ENCODE assay signal across 39 mouse cellular contexts in genomic region chr6:128945564-128945963, GRCm38 (mm10). TPM values are rescaled to one million over a fixed set of nuclear protein-coding genes. Genes with fewer than 3 reads are reported as not detected.
"Had no signal": no experiment of that assay in that cellular context is flagged by ENCODE, and none has a peak within 500 bp of the region (broad histone marks: within the 10 kb centered on the region; RNA-seq: fewer than 3 reads in every experiment).

No protein-coding gene starts in this region.

- H3K4me1 ChIP-seq: heart, embryonic 13.5 days; heart, embryonic 15.5 days; intestine, embryonic 15.5 days; limb, embryonic 13.5 days; limb, embryonic 15.5 days; liver, embryonic 12.5 days had no signal

- H3K4me2 ChIP-seq: heart, embryonic 11.5 days; heart, embryonic 13.5 days; heart, embryonic 15.5 days; hindbrain, embryonic 14.5 days; intestine, embryonic 15.5 days; limb, embryonic 13.5 days; limb, embryonic 15.5 days; liver, embryonic 12.5 days had no signal

- H3K27me3 ChIP-seq: heart, embryonic 13.5 days; heart, embryonic 15.5 days; intestine, embryonic 15.5 days; limb, embryonic 13.5 days; limb, embryonic 15.5 days; liver, embryonic 12.5 days had no signal

- H3K36me3 ChIP-seq: heart, embryonic 13.5 days; heart, embryonic 15.5 days; intestine, embryonic 15.5 days; limb, embryonic 13.5 days; limb, embryonic 15.5 days; liver, embryonic 12.5 days had no signal

- H3K9ac ChIP-seq: heart, embryonic 13.5 days; heart, embryonic 15.5 days; hindbrain, embryonic 14.5 days; intestine, embryonic 15.5 days; limb, embryonic 13.5 days; limb, embryonic 15.5 days; liver, embryonic 12.5 days; liver, embryonic 14.5 days had no signal

- H3K4me3 ChIP-seq: heart, adult 2 months; heart, embryonic 13.5 days; heart, embryonic 15.5 days; intestine, embryonic 15.5 days; layer of hippocampus, adult 2 months; left cerebral cortex, adult 2 months; limb, embryonic 13.5 days; limb, embryonic 15.5 days; liver, embryonic 12.5 days had no signal

- H3K27ac ChIP-seq: heart, adult 2 months; heart, embryonic 13.5 days; heart, embryonic 15.5 days; hindbrain, embryonic 14.5 days; intestine, embryonic 15.5 days; layer of hippocampus, adult 2 months; left cerebral cortex, adult 2 months; limb, embryonic 13.5 days; limb, embryonic 15.5 days; liver, embryonic 12.5 days; liver, embryonic 14.5 days had no signal

- DNase-seq: gastrocnemius, postnatal 10 days; gastrocnemius, postnatal 25 days; heart, adult 11 months; heart, adult 2 months; heart, postnatal 14 days; heart, postnatal 36 days; kidney, adult 18-20 months; kidney, adult 8-10 months; kidney, postnatal 10 days; kidney, postnatal 25 days; kidney, postnatal 4 days; layer of hippocampus, adult 9-11 months; layer of hippocampus, postnatal 36 days; left cerebral cortex, postnatal 4 days had no signal

- ATAC-seq: hindbrain, embryonic 16.5 days; inflammation-experienced regulatory T-cells, adult 6 months; intestine, embryonic 15.5 days; intestine, postnatal 0 days; liver, embryonic 12.5 days had no signal

- H3K9me3 ChIP-seq: heart, embryonic 15.5 days; intestine, embryonic 15.5 days; limb, embryonic 15.5 days had no signal

RNA-seq across cellular contexts. Expression of gene Clec2g, which starts 11.4 kb away (rescaled TPM):
- total RNA-seq: hematopoietic stem cell, adult 5-6 weeks; layer of hippocampus, postnatal 14 days; left cerebral cortex, postnatal 10 days; left cerebral cortex, postnatal 25 days; left cerebral cortex, postnatal 4 days; liver, adult 2 months had no signal
- polyA plus RNA-seq: heart, adult 2 months; heart, embryonic 11.5 days; heart, embryonic 13.5 days; heart, embryonic 15.5 days; heart, postnatal 0 days; hindbrain, embryonic 11.5 days; hindbrain, embryonic 14.5 days; hindbrain, embryonic 16.5 days; intestine, embryonic 15.5 days; intestine, postnatal 0 days; kidney, embryonic 14.5 days; kidney, embryonic 16.5 days; limb, embryonic 11.5 days; limb, embryonic 13.5 days; liver, adult 2 months; liver, embryonic 12.5 days; liver, embryonic 14.5 days had no signal

RNA-seq across cellular contexts. Expression of gene BC035044, which starts 54.6 kb away (rescaled TPM):
- total RNA-seq: gastrocnemius, adult 18-20 months had no signal
- polyA plus RNA-seq: heart, postnatal 0 days had no signal

RNA-seq across cellular contexts. Expression of gene Clec2i, which starts 58.2 kb away (rescaled TPM):
- total RNA-seq: gastrocnemius, adult 18-20 months; gastrocnemius, postnatal 25 days; heart, postnatal 36 days; layer of hippocampus, adult 2 months; layer of hippocampus, postnatal 36 days; left cerebral cortex, adult 2 months; left cerebral cortex, postnatal 10 days; left cerebral cortex, postnatal 25 days; left cerebral cortex, postnatal 4 days had no signal
- polyA plus RNA-seq: heart, embryonic 11.5 days; heart, embryonic 13.5 days; heart, postnatal 0 days; hindbrain, embryonic 11.5 days; hindbrain, embryonic 14.5 days; hindbrain, embryonic 16.5 days; kidney, embryonic 16.5 days; limb, embryonic 11.5 days; limb, embryonic 15.5 days; liver, embryonic 12.5 days had no signal
